Mouse (Mus musculus): ENCODE data around the gene Fam131a. TPM values are rescaled to one million over a fixed set of nuclear protein-coding genes. Genes with fewer than 3 reads are reported as not detected.

The Fam131a gene
- polyA plus RNA-seq (2017; shearing (Covaris generic)): 1.2 TPM

DNA sequence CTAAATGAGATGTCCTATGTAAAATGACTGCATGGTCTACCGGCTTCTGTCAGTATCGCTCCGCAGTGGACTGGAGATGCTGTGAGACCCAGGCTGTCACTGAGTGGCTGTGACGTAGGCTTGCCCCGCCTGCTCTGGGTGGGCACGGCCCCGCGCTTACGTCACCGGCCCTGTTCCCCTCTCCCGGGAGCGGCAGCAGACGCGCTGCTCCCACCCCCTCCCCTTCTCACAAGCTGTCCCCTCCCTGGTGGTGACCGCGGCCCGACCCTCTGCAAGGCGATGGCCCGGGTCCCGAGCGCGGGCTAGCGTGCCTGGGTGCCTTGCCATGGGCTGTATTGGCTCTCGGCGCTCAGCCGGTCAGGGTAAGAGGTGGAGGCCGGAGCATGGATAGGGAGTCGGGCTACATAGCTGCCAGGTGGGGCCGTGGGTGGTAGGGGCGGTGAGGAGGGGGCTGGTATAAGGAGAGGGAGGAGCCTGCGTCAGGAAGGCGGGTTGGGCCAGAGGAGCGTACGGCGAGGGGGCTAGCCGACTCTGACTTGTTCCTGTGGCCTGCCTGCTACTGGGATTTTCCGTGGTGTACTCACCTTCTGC, at the start of gene Fam131a:
Gene Fam131a, plus strand, starts transcription at position 131 of the 591 bp plus-strand sequence.

DNA sequence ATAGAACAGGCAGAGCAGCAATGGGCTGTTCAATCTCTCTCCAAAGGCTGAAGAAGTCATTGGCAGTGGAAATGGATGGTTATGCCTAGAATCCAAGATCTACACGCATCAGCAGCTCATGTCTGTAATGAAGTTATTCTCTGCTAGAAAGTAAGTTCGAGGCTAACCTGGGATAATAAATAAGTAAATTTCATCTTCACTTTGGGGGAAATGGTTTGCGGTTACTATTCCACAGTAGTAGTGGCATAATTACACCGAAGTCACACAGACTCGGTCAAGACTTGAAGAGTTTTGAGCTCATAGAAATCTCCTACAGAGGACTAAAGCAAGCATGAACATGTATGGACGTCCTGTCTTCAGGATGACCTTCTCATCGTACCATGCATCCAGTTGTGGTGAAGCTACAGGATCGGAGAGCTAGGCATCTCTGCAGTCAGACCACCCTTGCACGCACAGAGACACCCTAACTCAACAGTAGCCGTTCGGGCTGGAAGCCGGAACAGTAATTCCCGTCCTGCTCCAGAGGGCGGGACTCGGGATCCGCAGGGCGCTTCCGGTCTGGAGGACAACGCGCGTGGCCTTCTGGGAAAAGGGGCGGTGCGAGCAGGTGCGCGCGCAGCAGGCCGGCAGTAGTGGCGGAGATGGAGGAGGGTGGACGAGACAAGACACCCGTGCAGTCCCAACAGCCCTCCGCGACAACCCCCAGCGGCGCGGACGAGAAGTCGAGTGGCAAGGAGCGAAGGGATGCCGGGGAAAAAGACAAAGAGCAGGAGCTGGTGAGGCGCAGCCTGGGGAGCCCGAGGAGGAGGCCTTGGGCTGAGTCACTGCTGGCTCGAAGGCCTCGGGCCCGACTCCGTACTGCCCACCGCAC, 41.7 kb upstream of the Fam131a start, which contains the start of gene Psmd2:
Gene Psmd2, plus strand, starts transcription at position 577 of the 871 bp plus-strand sequence.

DNA sequence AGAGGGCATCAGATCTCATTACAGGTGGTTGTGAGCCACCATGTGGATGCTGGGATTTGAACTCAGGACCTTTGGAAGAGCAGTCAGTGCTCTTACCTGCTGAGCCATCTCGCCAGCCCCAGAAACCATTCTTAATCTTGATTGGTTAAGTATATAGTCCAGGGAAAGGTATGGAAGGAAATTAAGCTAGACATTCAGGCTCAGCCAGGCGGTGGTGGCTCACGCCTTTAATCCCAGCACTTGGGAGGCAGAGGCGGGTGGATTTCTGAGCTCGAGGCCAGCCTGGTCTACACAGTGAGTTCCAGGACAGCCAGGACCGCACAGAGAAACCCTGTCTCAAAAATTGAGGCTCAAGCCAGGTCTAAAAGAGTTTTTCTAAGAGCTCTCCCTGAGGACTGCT, 25.0 kb upstream of the Fam131a start, which contains the start of gene Eif4g1:
Gene Eif4g1, plus strand, starts transcription at position 301 of the 400 bp plus-strand sequence.

DNA sequence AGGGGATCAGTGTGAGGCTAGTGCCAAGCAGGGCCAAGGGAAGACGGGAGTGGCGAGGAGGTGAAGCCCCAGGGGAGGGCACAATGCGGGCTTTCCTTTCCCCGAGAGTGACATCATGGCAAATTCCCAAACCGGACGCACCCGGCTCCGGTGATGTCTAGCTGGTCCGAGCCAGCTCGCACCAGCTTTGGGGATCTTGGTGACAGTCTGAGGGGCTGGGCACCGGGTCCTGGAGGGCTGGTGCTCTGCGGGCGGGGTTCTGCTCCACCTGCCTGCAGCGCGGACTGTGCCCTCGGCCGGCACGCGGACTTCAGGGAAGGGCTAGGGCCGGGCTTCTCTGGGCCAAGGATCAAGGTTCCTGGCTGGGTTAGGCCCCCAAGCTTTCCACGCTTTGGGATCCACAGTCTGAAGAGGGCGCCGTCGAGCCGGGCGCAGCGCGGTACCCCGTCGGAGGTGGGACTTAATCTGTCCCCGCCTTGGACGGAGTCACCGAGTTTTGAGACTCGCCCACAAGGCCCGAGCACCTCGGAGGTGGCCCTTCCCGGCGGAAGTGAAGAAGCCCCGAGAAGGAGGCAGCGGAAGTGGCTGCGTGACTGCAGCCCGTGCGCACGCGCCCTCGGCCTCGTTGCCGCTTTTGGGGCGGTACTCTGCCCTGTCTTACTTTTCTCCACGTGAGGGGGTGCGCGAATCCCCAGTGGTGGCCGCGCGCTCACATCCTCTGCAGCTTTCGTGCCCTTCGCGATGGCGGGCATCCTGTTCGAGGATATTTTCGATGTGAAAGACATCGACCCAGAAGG, 24.3 kb downstream of the Fam131a start, which contains the start of the genes Polr2h and Clcn2:
Gene Polr2h, plus strand, starts transcription at position 485 of the 797 bp plus-strand sequence.
Gene Clcn2, minus strand, starts transcription at position 566 of the 797 bp plus-strand sequence.

DNA sequence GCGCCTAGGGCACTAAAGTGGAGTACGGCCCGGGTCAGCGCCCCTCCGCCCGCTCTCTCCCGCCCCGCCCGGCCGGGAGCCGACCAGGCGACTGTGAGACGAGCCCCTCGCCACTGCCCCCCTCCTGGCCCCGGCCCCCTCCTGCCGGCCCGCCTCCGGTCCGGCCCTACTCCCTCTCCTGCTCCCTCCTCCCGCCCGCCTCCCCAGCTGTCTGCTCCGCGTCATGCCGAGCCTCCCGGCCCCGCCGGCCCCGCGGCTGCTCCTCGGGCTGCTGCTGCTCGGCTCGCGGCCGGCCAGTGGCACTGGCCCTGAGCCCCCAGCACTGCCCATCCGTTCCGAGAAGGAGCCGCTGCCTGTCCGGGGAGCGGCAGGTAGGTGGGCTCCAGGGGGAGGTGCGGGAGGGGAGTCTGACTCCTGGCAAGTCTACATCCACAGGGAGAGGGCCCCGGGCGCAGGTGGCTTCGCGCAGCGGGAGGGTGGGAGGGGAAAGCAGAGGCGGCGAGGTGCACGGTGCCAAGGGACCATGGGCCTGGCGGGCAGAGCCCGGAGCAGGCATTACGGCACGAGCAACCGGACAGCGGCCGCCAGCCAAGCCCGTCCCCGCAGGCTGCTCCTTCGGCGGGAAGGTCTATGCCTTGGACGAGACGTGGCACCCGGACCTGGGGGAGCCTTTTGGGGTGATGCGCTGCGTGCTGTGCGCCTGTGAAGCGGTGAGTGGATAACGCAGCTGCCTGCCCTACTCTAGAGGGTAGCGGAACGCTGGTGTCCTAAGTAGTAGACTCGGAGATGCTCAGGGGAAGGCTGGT, 40.1 kb downstream of the Fam131a start, which contains the start of gene Chrd:
Gene Chrd, plus strand, starts transcription at position 203 of the 806 bp plus-strand sequence.

DNA sequence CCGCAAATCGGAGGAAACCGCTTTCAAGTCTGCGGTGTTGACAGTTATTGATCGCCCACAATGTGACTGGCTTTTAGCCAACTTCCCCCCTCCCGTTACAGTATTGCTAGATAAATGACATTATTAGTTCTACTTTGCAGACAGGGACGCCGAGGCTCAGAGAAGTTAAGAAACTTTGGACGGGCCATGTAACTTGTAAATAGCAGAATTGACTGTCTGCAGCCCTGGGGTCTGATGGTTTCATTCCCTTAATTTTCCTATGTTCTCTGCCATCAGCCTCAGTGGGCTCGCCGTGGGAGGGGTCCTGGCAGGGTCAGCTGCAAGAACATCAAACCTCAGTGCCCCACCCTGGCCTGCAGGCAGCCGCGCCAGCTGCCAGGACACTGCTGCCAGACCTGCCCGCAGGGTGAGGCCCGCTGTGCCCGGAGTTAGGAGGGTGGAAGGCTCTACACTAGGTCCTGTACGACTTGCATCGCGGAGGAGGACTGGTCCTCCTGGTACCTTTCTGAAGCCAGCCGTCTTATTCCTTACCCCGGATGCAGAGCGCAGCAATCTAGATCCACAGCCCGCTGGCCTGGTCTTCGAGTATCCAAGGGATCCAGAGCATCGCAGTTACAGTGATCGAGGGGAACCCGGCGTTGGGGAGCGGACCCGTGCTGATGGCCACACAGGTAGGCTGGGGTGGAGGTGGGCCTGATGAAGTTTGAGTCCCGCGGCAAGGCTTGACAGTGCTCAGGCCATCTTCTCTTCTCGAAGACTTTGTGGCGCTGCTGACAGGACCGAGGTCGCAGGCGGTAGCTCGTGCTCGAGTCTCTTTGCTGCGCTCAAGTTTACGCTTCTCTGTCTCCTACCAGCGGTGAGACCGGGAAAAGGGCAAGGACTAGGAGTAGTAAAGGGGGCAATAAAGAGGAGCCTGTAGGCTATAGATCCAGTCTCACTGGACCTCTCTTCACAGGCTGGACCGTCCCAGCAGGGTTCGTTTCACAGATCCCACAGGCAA, 41.0 kb downstream of the Fam131a start, which contains the start of gene Thpo:
Gene Thpo, minus strand, starts transcription at position 781 of the 1,000 bp plus-strand sequence.

Other genes with a start within 250 kb of the Fam131a start
- gene Eif2b5, start 194.4 kb upstream of the Fam131a start, polyA plus RNA-seq (2017; shearing (Covaris generic)): 76.2 TPM
- gene Dvl3, start 176.3 kb upstream of the Fam131a start, polyA plus RNA-seq (2017; shearing (Covaris generic)): 22.0 TPM
- gene Ap2m1, start 157.8 kb upstream of the Fam131a start, polyA plus RNA-seq (2017; shearing (Covaris generic)): 394 TPM
- 84.1 TPM for gene Abcf3, start 144.7 kb upstream of the Fam131a start, polyA plus RNA-seq (2017; shearing (Covaris generic))
- gene Vwa5b2, start 103.8 kb upstream of the Fam131a start, polyA plus RNA-seq (2017; shearing (Covaris generic)): 0.16 TPM
- 9.8 TPM for gene Eef1akmt4, start 81.6 kb upstream of the Fam131a start, polyA plus RNA-seq (2017; shearing (Covaris generic))
- gene Gm49333, start 81.6 kb upstream of the Fam131a start, polyA plus RNA-seq (2017; shearing (Covaris generic)): not detected
- gene Alg3, start 81.5 kb upstream of the Fam131a start, polyA plus RNA-seq (2017; shearing (Covaris generic)): 16.6 TPM
- gene Camk2n2, start 72.0 kb upstream of the Fam131a start, polyA plus RNA-seq (2017; shearing (Covaris generic)): not detected
- not detected for gene Ece2, start 63.4 kb upstream of the Fam131a start, polyA plus RNA-seq (2017; shearing (Covaris generic))
- 175 TPM for gene Psmd2, start 41.6 kb upstream of the Fam131a start, polyA plus RNA-seq (2017; shearing (Covaris generic))
- 147 TPM for gene Eif4g1, start 24.9 kb upstream of the Fam131a start, polyA plus RNA-seq (2017; shearing (Covaris generic))
- 50.7 TPM for gene Polr2h, start 24.4 kb downstream of the Fam131a start, polyA plus RNA-seq (2017; shearing (Covaris generic))
- 4.6 TPM for gene Clcn2, start 24.5 kb downstream of the Fam131a start, polyA plus RNA-seq (2017; shearing (Covaris generic))
- not detected for gene Chrd, start 39.9 kb downstream of the Fam131a start, polyA plus RNA-seq (2017; shearing (Covaris generic))
- not detected for gene Thpo, start 41.3 kb downstream of the Fam131a start, polyA plus RNA-seq (2017; shearing (Covaris generic))